ENCODE assay signal across 20 mouse cellular contexts in genomic region chr14:48530629-48531028, GRCm38 (mm10).
A peak's percentile ranks its signal among the peaks of the same experiment; 100 is the strongest.
DNase-seq lines count a peak whose midpoint lies in the region; ATAC-seq lines count a peak whose summit lies in the region.
"Had no signal": no experiment of that assay in that cellular context is flagged by ENCODE, and none has a peak within 500 bp of the region (broad histone marks: within the 10 kb centered on the region; RNA-seq: fewer than 3 reads in every experiment).

No protein-coding gene starts in this region.

- no peak overlapping the region for H3K4me2 ChIP-seq in kidney, embryonic 14.5 days (replicated peaks; ENCODE audit: low read depth, low read length)
- no peak overlapping the region for H3K4me2 ChIP-seq in kidney, embryonic 16.5 days (replicated peaks; ENCODE audit: low read depth, low read length)
- H3K4me2 ChIP-seq: embryonic facial prominence, embryonic 13.5 days; embryonic facial prominence, embryonic 15.5 days had no signal

- WGBS in kidney, embryonic 14.5 days = 15% methylated on average over 10 of the region's 10 CpGs
- WGBS in kidney, embryonic 16.5 days = 18% methylated on average over 10 of the region's 10 CpGs

- no peak overlapping the region for H3K27ac ChIP-seq in kidney, embryonic 14.5 days (ENCODE audit: low read depth, low read length)
- H3K27ac ChIP-seq in kidney, embryonic 16.5 days (ENCODE audit: low read length) = no peak overlapping the region
- H3K27ac ChIP-seq: embryonic facial prominence, embryonic 13.5 days; embryonic facial prominence, embryonic 15.5 days; forebrain, embryonic 10.5 days had no signal

- no peak overlapping the region for H3K4me3 ChIP-seq in kidney, embryonic 14.5 days (ENCODE audit: low read length)
- H3K4me3 ChIP-seq in kidney, embryonic 16.5 days (ENCODE audit: low read length) = no peak overlapping the region
- H3K4me3 ChIP-seq: embryonic facial prominence, embryonic 13.5 days; embryonic facial prominence, embryonic 15.5 days; erythroblast, embryonic 14.5 days; forebrain, embryonic 10.5 days had no signal

- DNase-seq in kidney, adult 11 months = no peak
- DNase-seq in kidney, postnatal 10 days = no peak
- DNase-seq: adrenal gland, adult 2 months; adrenal gland, postnatal 10 days; adrenal gland, postnatal 25 days; cerebellum, adult 11 months; cerebellum, adult 18-20 months; cerebellum, adult 8-10 months; cerebellum, adult 9-11 months; cerebellum, postnatal 14 days; cerebellum, postnatal 36 days; embryo, embryonic 11 days had no signal

- ATAC-seq in kidney, embryonic 14.5 days (ENCODE audit: low FRiP score, low TSS enrichment) = peak; percentile 91
- ATAC-seq in kidney, embryonic 16.5 days (ENCODE audit: low FRiP score, low TSS enrichment) = peak; percentile 73; the same call in 1 of the 2 replicates
- ATAC-seq: forebrain, embryonic 14.5 days; forebrain, embryonic 16.5 days had no signal

- no peaks in the 10 kb centered on the region for H3K36me3 ChIP-seq in kidney, embryonic 14.5 days (ENCODE audit: control insufficient read depth, insufficient read depth, low read length)
- no peaks in the 10 kb centered on the region for H3K36me3 ChIP-seq in kidney, embryonic 16.5 days (ENCODE audit: insufficient read depth, low read length)
- H3K36me3 ChIP-seq: embryonic facial prominence, embryonic 13.5 days; embryonic facial prominence, embryonic 15.5 days; forebrain, embryonic 10.5 days had no signal

- no peaks in the 10 kb centered on the region for H3K27me3 ChIP-seq in kidney, embryonic 14.5 days (ENCODE audit: control insufficient read depth, insufficient read depth, low read length)
- no peaks in the 10 kb centered on the region for H3K27me3 ChIP-seq in kidney, embryonic 16.5 days (ENCODE audit: insufficient read depth, low read length)
- H3K27me3 ChIP-seq: embryonic facial prominence, embryonic 13.5 days; embryonic facial prominence, embryonic 15.5 days had no signal

- H3K9ac ChIP-seq in kidney, embryonic 14.5 days (ENCODE audit: low read depth, low read length) = no peak overlapping the region
- no peak overlapping the region for H3K9ac ChIP-seq in kidney, embryonic 16.5 days (replicated peaks; ENCODE audit: low read length)
- H3K9ac ChIP-seq: embryonic facial prominence, embryonic 13.5 days; embryonic facial prominence, embryonic 15.5 days had no signal

- H3K9me3 ChIP-seq in kidney, embryonic 14.5 days (ENCODE audit: control insufficient read depth, low read length) = no peaks in the 10 kb centered on the region
- no peaks in the 10 kb centered on the region for H3K9me3 ChIP-seq in kidney, embryonic 16.5 days (ENCODE audit: low read length)
- H3K9me3 ChIP-seq: embryonic facial prominence, embryonic 13.5 days; embryonic facial prominence, embryonic 15.5 days; forebrain, embryonic 10.5 days had no signal

- no peaks in the 10 kb centered on the region for H3K4me1 ChIP-seq in kidney, embryonic 14.5 days (ENCODE audit: control insufficient read depth, insufficient read depth, low read length)
- H3K4me1 ChIP-seq in kidney, embryonic 16.5 days (ENCODE audit: insufficient read depth, low read length) = no peaks in the 10 kb centered on the region
- H3K4me1 ChIP-seq: embryonic facial prominence, embryonic 15.5 days; forebrain, embryonic 10.5 days had no signal
